Mouse (Mus musculus) cortical plate, adult 2 months (tissue): ENCODE measurements around the gene Ppp1r15b. TPM values are rescaled to one million over a fixed set of nuclear protein-coding genes. Genes with fewer than 3 reads are reported as not detected.
A peak's percentile ranks its signal among the peaks of the same experiment; 100 is the strongest.

Source experiments
- H3K27ac ChIP-seq: fragments of 200-500 bp; 2 replicates; pipeline ENCODE4 v1.5.1; 2012; ENCODE audit warnings: low read length, control low read depth, inconsistent platforms; ENCODE audit not compliant: insufficient read depth
- H3K4me1 ChIP-seq: fragments of 200-500 bp; 2 replicates; pipeline ENCODE4 v1.6.1; 2011; ENCODE audit warnings: low read length; ENCODE audit not compliant: control insufficient read depth, insufficient read depth
- H3K4me3 ChIP-seq: fragments of 200-500 bp; 2 replicates; pipeline ENCODE4 v1.5.1; 2011; ENCODE audit warnings: mild to moderate bottlenecking, low read length, control low read depth; ENCODE audit not compliant: insufficient read depth
- CTCF ChIP-seq: fragments of 200-500 bp; IDR thresholded peaks from 2 replicates; pipeline ENCODE4 v1.5.1; 2011; ENCODE audit warnings: mild to moderate bottlenecking, control low read depth, low read length; ENCODE audit not compliant: insufficient read depth; ENCODE audit errors: extremely low read depth
- POLR2A ChIP-seq: fragments of 200-500 bp; IDR thresholded peaks from 2 replicates; pipeline ENCODE4 v1.6.1; 2011; ENCODE audit warnings: mild to moderate bottlenecking, low read length, control low read depth; ENCODE audit not compliant: insufficient read depth; ENCODE audit errors: extremely low read depth
- polyA plus RNA-seq: library from polyadenylated mRNA; depleted of rRNA; stranded (reverse); fragments of >200 nt; gene quantifications from 2 replicates; pipeline ENCODE4 v1.2.3, GENCODE M21; 2012

Gene Ppp1r15b
- polyA plus RNA-seq, 1 experiment, result 25.6 TPM

GRCm38 (mm10) chr1:133119931-133120712, 10.8 kb upstream of the Ppp1r15b start:
- TF ChIP-seq POLR2A (no peak), CTCF (no peak)
- no peaks in the 10 kb centered on the region for H3K4me1 ChIP-seq
- no peak overlapping the region for H3K4me3 ChIP-seq
- no peak overlapping the region for H3K27ac ChIP-seq

GRCm38 (mm10) chr1:133121246-133121645, 9.7 kb upstream of the Ppp1r15b start:
- Histone ChIP-seq H3K27ac (no peak overlapping the region), H3K4me3 (no peak overlapping the region), H3K4me1 (no peaks in the 10 kb centered on the region)
- no peak for TF ChIP-seq CTCF

- Histone ChIP-seq H3K27ac (no peak overlapping the region), H3K4me3 (no peak overlapping the region), H3K4me1 (no peaks in the 10 kb centered on the region)
- TF ChIP-seq POLR2A, result no peak
- no peak for TF ChIP-seq CTCF
Observed at GRCm38 (mm10) chr1:133124137-133124536, 6.8 kb upstream of the Ppp1r15b start.

- Histone ChIP-seq H3K4me3 (no peak overlapping the region), H3K4me1 (no peaks in the 10 kb centered on the region), H3K27ac (no peak overlapping the region)
- TF ChIP-seq CTCF (no peak), POLR2A (no peak)
Observed at GRCm38 (mm10) chr1:133125640-133126364, 5.1 kb upstream of the Ppp1r15b start.

DNA sequence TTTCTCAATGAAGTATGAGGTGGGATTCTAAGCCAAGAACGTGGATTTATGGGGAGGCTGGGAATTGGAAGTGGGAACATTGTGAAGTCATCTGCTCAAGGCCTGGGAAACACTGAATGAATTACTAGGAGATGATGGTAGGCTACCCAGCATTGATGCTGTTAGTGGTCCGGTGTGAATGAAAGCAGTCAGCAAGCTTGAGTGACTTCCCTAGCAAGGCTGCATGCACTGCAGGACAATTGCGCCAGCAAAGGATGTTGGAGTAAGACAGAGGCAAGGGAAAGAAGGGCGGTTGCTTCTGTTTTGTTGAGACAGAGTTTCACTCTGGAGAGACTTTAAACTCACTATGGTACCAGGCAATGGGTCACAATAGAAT, 4.6 kb upstream of the Ppp1r15b start:
- no peak overlapping the region for H3K4me3 ChIP-seq
- TF ChIP-seq POLR2A (no peak), CTCF (no peak)

GRCm38 (mm10) chr1:133127328-133127727, 3.6 kb upstream of the Ppp1r15b start:
- no peak for TF ChIP-seq CTCF
- no peak for TF ChIP-seq POLR2A
- H3K4me1 ChIP-seq, result no peaks in the 10 kb centered on the region

More for the DNA sequence above, 4.6 kb upstream of the Ppp1r15b start:
- H3K27ac ChIP-seq, result no peak overlapping the region
- H3K4me1 ChIP-seq, result no peaks in the 10 kb centered on the region

GRCm38 (mm10) chr1:133129471-133130221, 1.3 kb upstream of the Ppp1r15b start:
- TF ChIP-seq CTCF, result no peak
- TF ChIP-seq POLR2A, result peak; percentile 42; the same call in 1 of the 2 replicates
- no peaks in the 10 kb centered on the region; the same call in 1 of the 2 replicates for H3K4me1 ChIP-seq
- H3K27ac ChIP-seq, result peak overlapping the region; percentile 27; the same call in 1 of the 2 replicates
- H3K4me3 ChIP-seq, result no peak overlapping the region

More at GRCm38 (mm10) chr1:133127328-133127727, 3.6 kb upstream of the Ppp1r15b start:
- H3K27ac ChIP-seq, result no peak overlapping the region
- no peak overlapping the region for H3K4me3 ChIP-seq

GRCm38 (mm10) chr1:133131561-133131905, 590 bp downstream of the Ppp1r15b start:
- Histone ChIP-seq H3K27ac (peak overlapping the region; percentile 94), H3K4me1 (peaks cover 3% of the 10 kb centered on the region), H3K4me3 (peak overlapping the region; percentile 95)
- TF ChIP-seq CTCF (no peak), POLR2A (no peak)

- peak overlapping the region; percentile 94 for H3K27ac ChIP-seq
- H3K4me1 ChIP-seq, result peaks cover 3% of the 10 kb centered on the region
Observed at GRCm38 (mm10) chr1:133131936-133132335, 993 bp downstream of the Ppp1r15b start.

More at GRCm38 (mm10) chr1:133131936-133132335, 993 bp downstream of the Ppp1r15b start:
- peak overlapping the region; percentile 95 for H3K4me3 ChIP-seq
- TF ChIP-seq CTCF, result no peak
- no peak for TF ChIP-seq POLR2A
